Mouse (Mus musculus): Measurements from ENCODE around the gene Nrl. TPM values are rescaled to one million over a fixed set of nuclear protein-coding genes. Genes with fewer than 3 reads are reported as not detected.
A peak's percentile ranks its signal among the peaks of the same experiment; 100 is the strongest.

Nrl gene
- polyA plus RNA-seq, 1 experiment from 2014 or later, result not detected

- H3K27ac ChIP-seq, result no peak overlapping the region
- ATAC-seq (ENCODE audit: low FRiP score), result no peak
- 92% methylated on average over 3 of the region's 3 CpGs for WGBS
- no peak overlapping the region for H3K4me3 ChIP-seq
- H3K4me1 ChIP-seq, result peaks cover 3% of the 10 kb centered on the region
- H3K36me3 ChIP-seq, result no peaks in the 10 kb centered on the region
- no peaks in the 10 kb centered on the region for H3K27me3 ChIP-seq
- H3K9ac ChIP-seq, result no peak overlapping the region
- H3K4me2 ChIP-seq (replicated peaks), result no peak overlapping the region
- H3K9me3 ChIP-seq (replicated peaks), result no peaks in the 10 kb centered on the region
These were observed 31.0 kb upstream of the Nrl start for GRCm38 (mm10) chr14:55555788-55556187.

GRCm38 (mm10) chr14:55554635-55555034, 29.9 kb upstream of the Nrl start:
- H3K4me1 ChIP-seq, result peaks cover 3% of the 10 kb centered on the region
- no peak overlapping the region for H3K27ac ChIP-seq
- no peak overlapping the region for H3K4me2 ChIP-seq (replicated peaks)
- no peak for ATAC-seq (ENCODE audit: low FRiP score)
- no peak overlapping the region for H3K9ac ChIP-seq
- H3K36me3 ChIP-seq, result no peaks in the 10 kb centered on the region
- H3K9me3 ChIP-seq (replicated peaks), result no peaks in the 10 kb centered on the region
- no peak overlapping the region for H3K4me3 ChIP-seq
- no peaks in the 10 kb centered on the region for H3K27me3 ChIP-seq

GRCm38 (mm10) chr14:55551794-55552193, 27.0 kb upstream of the Nrl start:
- Histone ChIP-seq H3K27ac (no peak overlapping the region), H3K9me3 (replicated peaks) (no peaks in the 10 kb centered on the region)

GRCm38 (mm10) chr14:55551347-55551746, 26.6 kb upstream of the Nrl start:
- Histone ChIP-seq H3K9me3 (replicated peaks) (no peaks in the 10 kb centered on the region), H3K4me3 (no peak overlapping the region), H3K36me3 (peaks cover 16% of the 10 kb centered on the region; the same call in 1 of the 2 replicates), H3K9ac (no peak overlapping the region), H3K27ac (no peak overlapping the region), H3K4me1 (no peaks in the 10 kb centered on the region), H3K4me2 (replicated peaks) (no peak overlapping the region), H3K27me3 (no peaks in the 10 kb centered on the region)
- WGBS, result 68% methylated on average over 5 of the region's 5 CpGs
- ATAC-seq (ENCODE audit: low FRiP score), result no peak

More at GRCm38 (mm10) chr14:55551794-55552193, 27.0 kb upstream of the Nrl start:
- Histone ChIP-seq H3K27me3 (no peaks in the 10 kb centered on the region), H3K9ac (no peak overlapping the region), H3K36me3 (peaks cover 16% of the 10 kb centered on the region; the same call in 1 of the 2 replicates), H3K4me1 (no peaks in the 10 kb centered on the region), H3K4me3 (no peak overlapping the region), H3K4me2 (replicated peaks) (no peak overlapping the region)
- ATAC-seq (ENCODE audit: low FRiP score), result no peak
- 87% methylated on average over 8 of the region's 8 CpGs for WGBS

- ATAC-seq (ENCODE audit: low FRiP score), result no peak
- no peak overlapping the region for H3K4me3 ChIP-seq
- WGBS, result 89% methylated on average over 6 of the region's 6 CpGs
These were observed 25.4 kb upstream of the Nrl start for GRCm38 (mm10) chr14:55550191-55550590.

GRCm38 (mm10) chr14:55544334-55544733, 19.6 kb upstream of the Nrl start:
- H3K9me3 ChIP-seq (replicated peaks), result no peaks in the 10 kb centered on the region
- H3K27me3 ChIP-seq, result no peaks in the 10 kb centered on the region
- 79% methylated on average over 9 of the region's 9 CpGs for WGBS
- no peak overlapping the region for H3K4me3 ChIP-seq
- peaks cover 32% of the 10 kb centered on the region for H3K36me3 ChIP-seq
- no peak overlapping the region for H3K9ac ChIP-seq
- no peak for ATAC-seq (ENCODE audit: low FRiP score)
- peaks cover 22% of the 10 kb centered on the region for H3K4me1 ChIP-seq
- no peak overlapping the region for H3K27ac ChIP-seq
- H3K4me2 ChIP-seq (replicated peaks), result no peak overlapping the region

More at GRCm38 (mm10) chr14:55550191-55550590, 25.4 kb upstream of the Nrl start:
- no peaks in the 10 kb centered on the region for H3K9me3 ChIP-seq (replicated peaks)
- H3K36me3 ChIP-seq, result peaks cover 22% of the 10 kb centered on the region; the same call in 1 of the 2 replicates
- no peaks in the 10 kb centered on the region for H3K4me1 ChIP-seq
- H3K27me3 ChIP-seq, result no peaks in the 10 kb centered on the region
- H3K27ac ChIP-seq, result no peak overlapping the region
- no peak overlapping the region for H3K4me2 ChIP-seq (replicated peaks)
- H3K9ac ChIP-seq, result no peak overlapping the region

GRCm38 (mm10) chr14:55542268-55542667, 17.5 kb upstream of the Nrl start:
- no peak overlapping the region for H3K4me3 ChIP-seq
- peaks cover 16% of the 10 kb centered on the region; the same call in 1 of the 2 replicates for H3K36me3 ChIP-seq
- H3K27me3 ChIP-seq, result no peaks in the 10 kb centered on the region
- WGBS, result 97% methylated on average over 12 of the region's 12 CpGs
- no peaks in the 10 kb centered on the region for H3K9me3 ChIP-seq (replicated peaks)
- no peak overlapping the region for H3K27ac ChIP-seq
- no peak overlapping the region for H3K9ac ChIP-seq
- peaks cover 22% of the 10 kb centered on the region for H3K4me1 ChIP-seq
- no peak for ATAC-seq (ENCODE audit: low FRiP score)
- H3K4me2 ChIP-seq (replicated peaks), result no peak overlapping the region

GRCm38 (mm10) chr14:55540787-55541321, 16.1 kb upstream of the Nrl start:
- Histone ChIP-seq H3K36me3 (peaks cover 13% of the 10 kb centered on the region; the same call in 1 of the 2 replicates), H3K4me3 (peak overlapping the region; percentile 53), H3K4me2 (replicated peaks) (peak overlapping the region; percentile 87), H3K27ac (peak overlapping the region; percentile 86), H3K27me3 (no peaks in the 10 kb centered on the region), H3K9ac (peak overlapping the region; percentile 79), H3K4me1 (peaks cover 22% of the 10 kb centered on the region), H3K9me3 (replicated peaks) (no peaks in the 10 kb centered on the region)
- ATAC-seq (ENCODE audit: low FRiP score), result peak; percentile 62
- WGBS, result 8% methylated on average over 10 of the region's 10 CpGs

GRCm38 (mm10) chr14:55540067-55540786, 15.4 kb upstream of the Nrl start, which contains the start of gene Pck2:
Gene Pck2 (plus strand): TSS chr14:55540266.
- peak within 1 kb of the TSS; percentile 79 for H3K9ac ChIP-seq
- H3K4me3 ChIP-seq, result peak within 1 kb of the TSS; percentile 53
- H3K4me1 ChIP-seq, result peaks cover 22% of the 10 kb centered on the region
- H3K27ac ChIP-seq, result peak within 1 kb of the TSS; percentile 86
- under 1% methylated on average over 32 of the region's 32 CpGs for WGBS
- ATAC-seq (ENCODE audit: low FRiP score), result peak; percentile 85
- H3K36me3 ChIP-seq, result peaks cover 9% of the 10 kb centered on the region; the same call in 1 of the 2 replicates
- H3K4me2 ChIP-seq (replicated peaks), result peak within 1 kb of the TSS; percentile 87
- H3K9me3 ChIP-seq (replicated peaks), result no peaks in the 10 kb centered on the region
- H3K27me3 ChIP-seq, result no peaks in the 10 kb centered on the region

- Histone ChIP-seq H3K27me3 (no peaks in the 10 kb centered on the region), H3K4me2 (replicated peaks) (no peak overlapping the region), H3K9me3 (replicated peaks) (no peaks in the 10 kb centered on the region), H3K4me1 (peaks cover 19% of the 10 kb centered on the region), H3K27ac (no peak overlapping the region), H3K4me3 (no peak overlapping the region), H3K36me3 (no peaks in the 10 kb centered on the region), H3K9ac (no peak overlapping the region)
- ATAC-seq (ENCODE audit: low FRiP score), result no peak
- WGBS, result 52% methylated on average over 6 of the region's 6 CpGs
These were observed 11.4 kb upstream of the Nrl start for GRCm38 (mm10) chr14:55536116-55536745.

GRCm38 (mm10) chr14:55527940-55528339, 3.2 kb upstream of the Nrl start:
- Histone ChIP-seq H3K36me3 (no peaks in the 10 kb centered on the region), H3K9ac (no peak overlapping the region), H3K4me2 (replicated peaks) (no peak overlapping the region), H3K4me3 (no peak overlapping the region), H3K27me3 (peaks cover 15% of the 10 kb centered on the region), H3K9me3 (replicated peaks) (no peaks in the 10 kb centered on the region), H3K4me1 (no peaks in the 10 kb centered on the region), H3K27ac (no peak overlapping the region)
- WGBS, result 21% methylated on average over 3 of the region's 3 CpGs
- ATAC-seq (ENCODE audit: low FRiP score), result no peak

GRCm38 (mm10) chr14:55526674-55527073, 1.9 kb upstream of the Nrl start:
- H3K27me3 ChIP-seq, result peaks cover 25% of the 10 kb centered on the region
- no peaks in the 10 kb centered on the region for H3K9me3 ChIP-seq (replicated peaks)
- H3K4me1 ChIP-seq, result no peaks in the 10 kb centered on the region
- no peaks in the 10 kb centered on the region for H3K36me3 ChIP-seq
- H3K27ac ChIP-seq, result no peak overlapping the region
- no peak overlapping the region for H3K9ac ChIP-seq
- ATAC-seq (ENCODE audit: low FRiP score), result no peak
- WGBS, result 87% methylated on average over 2 of the region's 2 CpGs
- no peak overlapping the region for H3K4me3 ChIP-seq
- no peak overlapping the region for H3K4me2 ChIP-seq (replicated peaks)

All from hindbrain, embryonic 12.5 days (tissue).